8 mouse cellular contexts compared by ENCODE assay signal in the genomic region with DNA sequence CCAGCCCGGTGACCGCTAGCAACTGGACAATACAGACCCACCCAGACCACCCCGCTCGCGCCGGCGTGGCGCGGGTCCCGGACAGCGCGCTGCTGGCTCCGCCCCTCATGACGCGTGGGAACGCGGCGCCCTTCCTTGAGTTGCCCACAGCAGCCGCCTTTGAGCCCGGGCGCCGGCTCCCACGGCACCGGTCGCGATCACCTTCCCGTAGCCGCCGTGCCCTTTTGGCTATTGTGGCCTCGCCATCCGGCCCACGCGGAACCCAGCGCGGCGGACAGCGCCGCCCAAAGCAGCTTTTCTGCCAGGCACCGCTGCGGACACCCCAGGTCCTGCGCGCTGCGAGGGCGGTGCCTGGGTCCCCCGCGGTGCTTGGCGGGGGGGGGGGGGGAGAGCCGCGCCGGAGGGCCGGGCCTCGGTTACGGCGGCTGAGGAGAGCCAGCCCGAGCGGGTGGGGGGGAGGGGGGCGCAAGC. TPM values are rescaled to one million over a fixed set of nuclear protein-coding genes. Genes with fewer than 3 reads are reported as not detected.
DNase-seq lines count a peak whose midpoint lies in the region; ATAC-seq and TF ChIP-seq lines count a peak whose summit lies in the region.

A gene (plus strand): TSS at position 162 of the 471 bp plus-strand sequence.

- peak within 1 kb of the TSS; percentile 38 for H3K4me2 ChIP-seq in forebrain, embryonic 16.5 days (ENCODE audit: low read length)
- H3K4me2 ChIP-seq in lung, embryonic 14.5 days = peak within 1 kb of the TSS; percentile 44

- peaks cover 7% of the 10 kb centered on the region for H3K36me3 ChIP-seq in forebrain, embryonic 16.5 days (ENCODE audit: control insufficient read depth, insufficient read depth)
- H3K36me3 ChIP-seq in lung, embryonic 14.5 days (ENCODE audit: insufficient read depth) = peaks cover 22% of the 10 kb centered on the region
- peaks cover 6% of the 10 kb centered on the region; the same call in 1 of the 2 replicates for H3K36me3 ChIP-seq in thymus, adult 2 months (ENCODE audit: control insufficient read depth, insufficient read depth, low read length)

- peak within 1 kb of the TSS; percentile 43 for H3K4me3 ChIP-seq in forebrain, embryonic 16.5 days (replicated peaks; ENCODE audit: low read length)
- peak within 1 kb of the TSS; percentile 42 for H3K4me3 ChIP-seq in layer of hippocampus, adult 2 months
- H3K4me3 ChIP-seq in lung, embryonic 14.5 days (ENCODE audit: low read depth, low read length) = peak within 1 kb of the TSS; percentile 40
- peak within 1 kb of the TSS; percentile 57 for H3K4me3 ChIP-seq in olfactory bulb, adult 2 months (ENCODE audit: insufficient read depth, low read depth, low read length)
- H3K4me3 ChIP-seq in thymus, adult 2 months (ENCODE audit: control insufficient read depth, insufficient read depth, low read length) = peak within 1 kb of the TSS; percentile 75

- no peaks in the 10 kb centered on the region for H3K27me3 ChIP-seq in forebrain, embryonic 16.5 days (replicated peaks; ENCODE audit: control insufficient read depth, insufficient read depth, low read length)
- no peaks in the 10 kb centered on the region for H3K27me3 ChIP-seq in lung, embryonic 14.5 days (ENCODE audit: insufficient read depth, low read length)
- no peaks in the 10 kb centered on the region for H3K27me3 ChIP-seq in thymus, adult 2 months (ENCODE audit: control insufficient read depth, insufficient read depth, low read length)

- intact Hi-C loops in heart, postnatal 36 days (cut with DNase I) = no loop called here

- H3K4me1 ChIP-seq in forebrain, embryonic 16.5 days (replicated peaks; ENCODE audit: control insufficient read depth, insufficient read depth, low read length) = peaks cover 3% of the 10 kb centered on the region; the same call in 1 of the 2 replicates
- H3K4me1 ChIP-seq in lung, embryonic 14.5 days (ENCODE audit: insufficient read depth) = no peaks in the 10 kb centered on the region
- H3K4me1 ChIP-seq in olfactory bulb, adult 2 months (ENCODE audit: control insufficient read depth, insufficient read depth, low read length) = no peaks in the 10 kb centered on the region
- H3K4me1 ChIP-seq in thymus, adult 2 months (replicated peaks; ENCODE audit: control insufficient read depth, insufficient read depth, low read length) = no peaks in the 10 kb centered on the region

- peak; percentile 90 for ATAC-seq in forebrain, embryonic 16.5 days
- peak; percentile 90 for ATAC-seq in lung, embryonic 14.5 days (ENCODE audit: insufficient read depth)

- DNase-seq in ES-CJ7 (ENCODE audit: low read depth, low spot score) = peak; percentile 88
- peak; percentile 93 for DNase-seq in cerebellum, adult 11-12 months
- DNase-seq in heart, postnatal 36 days = peak; percentile 92 to 99
- peak; percentile 83 to 90 for DNase-seq in layer of hippocampus, adult 2 months (ENCODE audit: low spot score in 2 of 2)
- DNase-seq in lung, embryonic 14.5 days = peak; percentile 96
- DNase-seq in thymus, adult 2 months = peak; percentile 84

- under 1% methylated on average over 51 of the region's 57 CpGs for WGBS in forebrain, embryonic 16.5 days
- WGBS in lung, embryonic 14.5 days = under 1% methylated on average over 47 of the region's 57 CpGs
- WGBS in olfactory bulb, adult 2 months = under 1% methylated on average over 46 of the region's 57 CpGs
- under 1% methylated on average over 44 of the region's 57 CpGs for WGBS in thymus, adult 2 months

- H3K27ac ChIP-seq in forebrain, embryonic 16.5 days (ENCODE audit: low read length) = peak within 1 kb of the TSS; percentile 21; the same call in 1 of the 2 replicates
- H3K27ac ChIP-seq in layer of hippocampus, adult 2 months = peak within 1 kb of the TSS; percentile 83
- H3K27ac ChIP-seq in lung, embryonic 14.5 days (ENCODE audit: low read depth) = peak within 1 kb of the TSS; percentile 1; the same call in 1 of the 2 replicates
- H3K27ac ChIP-seq in olfactory bulb, adult 2 months (ENCODE audit: insufficient read depth, low read depth, low read length) = peak within 1 kb of the TSS; percentile 96
- peak within 1 kb of the TSS; percentile 9; the same call in 1 of the 2 replicates for H3K27ac ChIP-seq in thymus, adult 2 months (ENCODE audit: control insufficient read depth, insufficient read depth, low read length)

- peak within 1 kb of the TSS; percentile 43 for H3K9ac ChIP-seq in forebrain, embryonic 16.5 days (replicated peaks; ENCODE audit: low read depth, low read length)
- H3K9ac ChIP-seq in lung, embryonic 14.5 days = peak within 1 kb of the TSS; percentile 47

- no peak for TF ChIP-seq CTCF in layer of hippocampus, adult 2 months (conservative IDR thresholded peaks at IDR 0.05)
- no peak for TF ChIP-seq CTCF in lung, embryonic 14.5 days (IDR thresholded peaks at IDR 0.05; ENCODE audit: low read depth)
- TF ChIP-seq CTCF in olfactory bulb, adult 2 months (IDR thresholded peaks at IDR 0.05; ENCODE audit: insufficient read depth, low read depth, low read length) = no peak
- TF ChIP-seq CTCF in thymus, adult 2 months (IDR thresholded peaks at IDR 0.05; ENCODE audit: borderline replicate concordance, control insufficient read depth, extremely low read depth, insufficient read depth, low read length, poor library complexity) = no peak

- TF ChIP-seq POLR2A in olfactory bulb, adult 2 months (IDR thresholded peaks at IDR 0.05; ENCODE audit: insufficient read depth, low read depth, low read length) = no peak
- TF ChIP-seq POLR2A in thymus, adult 2 months (IDR thresholded peaks at IDR 0.05; ENCODE audit: control insufficient read depth, extremely low read depth, insufficient read depth, low read length, poor library complexity) = no peak

- H3K9me3 ChIP-seq in forebrain, embryonic 16.5 days (ENCODE audit: control insufficient read depth, low read length) = no peaks in the 10 kb centered on the region
- H3K9me3 ChIP-seq in lung, embryonic 14.5 days (ENCODE audit: low read depth, low read length) = no peaks in the 10 kb centered on the region

RNA-seq across cellular contexts. Expression of the gene that starts here (rescaled TPM):
- 40.9 and 54.9 TPM in 2 replicates for polyA plus RNA-seq in forebrain, embryonic 16.5 days (2015; fragmentation: Nextera tagmentation; extraction: Ambion mirVana)
- 10 to 100 TPM; 37.9 to 41.4 TPM for total RNA-seq in heart, postnatal 36 days (2021)
- 10 to 100 TPM; 67.7 to 80.6 TPM for total RNA-seq in layer of hippocampus, adult 2 months (2021)
- polyA plus RNA-seq in lung, embryonic 14.5 days (2014; fragmentation: Nextera tagmentation; extraction: Ambion mirVana) = 58.1 and 59.8 TPM in 2 replicates
- polyA plus RNA-seq in olfactory bulb, adult 2 months (2012; ENCODE audit: insufficient read depth, insufficient read length, low replicate concordance, missing spikeins) = not detected in 2 replicates
- polyA plus RNA-seq in thymus, adult 2 months (2012; rRNA removed) = 87.8 and 88.8 TPM in 2 replicates

Comparison
In these comparisons a context has a peak if more than half of its experiments do, and no peak if none do; other contexts are left out.
1. Peak in every context shown above with its lines: DNase-seq, ATAC-seq, H3K4me3 ChIP-seq and H3K27ac ChIP-seq.
2. H3K27ac ChIP-seq: peak in every context shown above with its lines; median percentile 96 in olfactory bulb, adult 2 months; 83 in layer of hippocampus, adult 2 months; 21 in forebrain, embryonic 16.5 days; 9 in thymus, adult 2 months; 1 in lung, embryonic 14.5 days.